Mouse (Mus musculus) CH12.LX (cell line): Measurements from ENCODE around the gene Mttp. TPM values are rescaled to one million over a fixed set of nuclear protein-coding genes. Genes with fewer than 3 reads are reported as not detected.

Experiments
- DNase-seq: peaks from one replicate; pipeline ENCODE4 v3.0.0-alpha.2; 2013; ENCODE audit errors: extremely low read depth
- H3K27ac ChIP-seq: 2 replicates; pipeline ENCODE4 v1.5.1; 2012; ENCODE audit warnings: low read depth, mild to moderate bottlenecking, control low read depth, moderate library complexity; ENCODE audit not compliant: insufficient read depth
- H3K27me3 ChIP-seq: replicated peaks from 2 replicates; pipeline ENCODE3; 2012; ENCODE audit warnings: inconsistent platforms
- H3K36me3 ChIP-seq, 2 experiments: replicated peaks in 1 of 2; 2 replicates each; pipeline versions ENCODE3 to v1.6.1; 2012; ENCODE audit warnings: inconsistent platforms in 1 of 2, low read length in 1 of 2, mild to moderate bottlenecking in 1 of 2, mixed read lengths in 1 of 2, moderate library complexity in 1 of 2; ENCODE audit not compliant: control insufficient read depth in 1 of 2, insufficient read depth in 1 of 2
- H3K4me1 ChIP-seq, 2 experiments: 2 replicates each; pipeline ENCODE4 v1.6.1; 2012; ENCODE audit warnings: inconsistent platforms in 1 of 2, moderate library complexity in 1 of 2; ENCODE audit not compliant: insufficient read depth in 2 of 2, control insufficient read depth in 1 of 2
- H3K4me2 ChIP-seq: 2 replicates; pipeline ENCODE4 v1.6.1; 2012; ENCODE audit warnings: low read depth, mild to moderate bottlenecking, control low read depth; ENCODE audit not compliant: poor library complexity, insufficient read depth, severe bottlenecking
- H3K4me3 ChIP-seq, 3 experiments: fragments of 150-350 bp in 1 of 3; sonication (generic) in 1 of 3; replicated peaks in 1 of 3; 2 replicates each; pipeline versions ENCODE3 to v1.5.1; 2011 to 2012; ENCODE audit warnings: low read depth in 2 of 3, low read length in 2 of 3, mild to moderate bottlenecking in 2 of 3, moderate library complexity in 2 of 3, control low read depth in 1 of 3, improper control_type of control experiment in 1 of 3, inconsistent platforms in 1 of 3, mixed read lengths in 1 of 3; ENCODE audit not compliant: poor library complexity in 1 of 3
- H3K79me2 ChIP-seq: replicated peaks from 2 replicates; pipeline ENCODE4 v1.6.1; 2012; ENCODE audit warnings: mild to moderate bottlenecking, moderate library complexity; ENCODE audit not compliant: control insufficient read depth, poor library complexity, insufficient read depth, severe bottlenecking; ENCODE audit errors: extremely low read depth
- H3K9ac ChIP-seq: 2 replicates; pipeline ENCODE4 v1.6.1; 2012; ENCODE audit warnings: low read depth, mild to moderate bottlenecking, control low read depth, moderate library complexity; ENCODE audit not compliant: insufficient read depth
- H3K9me3 ChIP-seq: replicated peaks from 2 replicates; pipeline ENCODE3; 2012; ENCODE audit warnings: low read length, inconsistent platforms, mixed read lengths
- CTCF ChIP-seq, 2 experiments: IDR thresholded peaks in 1 of 2; conservative IDR thresholded peaks in 1 of 2; 2 replicates each; pipeline ENCODE4 v1.5.1; 2011 to 2012; ENCODE audit warnings: low read depth in 2 of 2, low read length in 2 of 2, improper control_type of control experiment in 1 of 2, inconsistent platforms in 1 of 2, mild to moderate bottlenecking in 1 of 2, moderate library complexity in 1 of 2
- EP300 ChIP-seq: IDR thresholded peaks from 2 replicates; pipeline ENCODE4 v1.6.1; 2011; ENCODE audit warnings: low read length, improper control_type of control experiment
- GABPA ChIP-seq: IDR thresholded peaks from 2 replicates; pipeline ENCODE4 v1.6.1; 2012; ENCODE audit warnings: low read depth, low read length, improper control_type of control experiment, inconsistent platforms; ENCODE audit not compliant: insufficient replicate concordance
- JUND ChIP-seq: conservative IDR thresholded peaks from 2 replicates; pipeline ENCODE4 v1.6.1; 2011; ENCODE audit warnings: low read depth, low read length, improper control_type of control experiment
- KAT2A ChIP-seq: IDR thresholded peaks from 2 replicates; pipeline ENCODE4 v1.6.1; 2012; ENCODE audit warnings: low read length, improper control_type of control experiment, inconsistent platforms; ENCODE audit not compliant: insufficient replicate concordance
- MAFK ChIP-seq: IDR thresholded peaks from 2 replicates; pipeline ENCODE4 v1.6.1; 2011; ENCODE audit warnings: low read length, improper control_type of control experiment; ENCODE audit not compliant: insufficient replicate concordance
- MAX ChIP-seq: IDR thresholded peaks from 2 replicates; pipeline ENCODE4 v1.6.1; 2011; ENCODE audit warnings: low read length, improper control_type of control experiment
- MAZ ChIP-seq: IDR thresholded peaks from 2 replicates; pipeline ENCODE4 v1.6.1; 2012; ENCODE audit warnings: low read depth, mild to moderate bottlenecking, inconsistent platforms, low read length, improper control_type of control experiment, moderate library complexity
- MXI1 ChIP-seq: IDR thresholded peaks from 2 replicates; pipeline ENCODE4 v1.6.1; 2011; ENCODE audit warnings: mild to moderate bottlenecking, low read depth, low read length, improper control_type of control experiment
- MYC ChIP-seq: IDR thresholded peaks from 2 replicates; pipeline ENCODE4 v1.6.1; 2011; ENCODE audit warnings: low read depth, mild to moderate bottlenecking, improper control_type of control experiment, low read length
- NELFE ChIP-seq: IDR thresholded peaks from 2 replicates; pipeline ENCODE4 v1.6.1; 2011; ENCODE audit warnings: low read depth, low read length, improper control_type of control experiment
- NRF1 ChIP-seq: IDR thresholded peaks from 2 replicates; pipeline ENCODE4 v1.6.1; 2014; ENCODE audit warnings: low read depth, mild to moderate bottlenecking, inconsistent platforms, low read length, improper control_type of control experiment, moderate library complexity
- PAX5 ChIP-seq: IDR thresholded peaks from 2 replicates; pipeline ENCODE4 v1.6.1; 2012; ENCODE audit warnings: low read length, inconsistent platforms, mixed read lengths
- POLR2A ChIP-seq: IDR thresholded peaks from 2 replicates; pipeline ENCODE4 v1.6.1; 2011; ENCODE audit warnings: low read depth, mild to moderate bottlenecking, improper control_type of control experiment, low read length
- SMC3 ChIP-seq: IDR thresholded peaks from 2 replicates; pipeline ENCODE4 v1.6.1; 2011; ENCODE audit warnings: low read depth, low read length, improper control_type of control experiment
- TBP ChIP-seq: conservative IDR thresholded peaks from 2 replicates; pipeline ENCODE4 v1.6.1; 2011; ENCODE audit warnings: low read depth, low read length, improper control_type of control experiment
- UBTF ChIP-seq: IDR thresholded peaks from 2 replicates; pipeline ENCODE4 v1.6.1; 2012; ENCODE audit warnings: low read depth, mild to moderate bottlenecking, inconsistent platforms, low read length, improper control_type of control experiment, moderate library complexity
- ZMIZ1 ChIP-seq: IDR thresholded peaks from 2 replicates; pipeline ENCODE4 v1.6.1; 2012; ENCODE audit warnings: low read depth, mild to moderate bottlenecking, inconsistent platforms, low read length, improper control_type of control experiment
- ZNF384 ChIP-seq: IDR thresholded peaks from 2 replicates; pipeline ENCODE4 v1.6.1; 2012; ENCODE audit warnings: low read depth, low read length, improper control_type of control experiment, inconsistent platforms
- dilution Hi-C: fragments of 300-500 bp; cut with MboI; formaldehyde crosslinking; loops from 2 replicates; pipeline ENCODE4 v1.14.3; 2020; ENCODE audit warnings: low sequenced_read_pairs; ENCODE audit not compliant: extremely low pct_unique_long_range_greater_than_20kb, extremely low pct_ligation_motif_present
- in situ Hi-C: fragments of 300-500 bp; cut with MboI; formaldehyde crosslinking; loops from 3 replicates; pipeline ENCODE4 v1.14.3; 2019; ENCODE audit warnings: low sequenced_read_pairs, low pct_ligation_motif_present, low pct_unique_long_range_greater_than_20kb, mixed read lengths
- polyA plus RNA-seq: library from polyadenylated mRNA; unstranded; fragments of >175 nt; gene quantifications from 2 replicates; pipeline ENCODE4 v1.2.1, GENCODE M21; 2012; ENCODE audit warnings: low read depth; ENCODE audit not compliant: insufficient read length
- total RNA-seq, 2 experiments: library from RNA; depleted of rRNA; stranded (reverse); fragments of 300-350 nt in 1 of 2; fragments of >200 nt in 1 of 2; gene quantifications; 2 replicates each; pipeline ENCODE4 v1.2.3; 2012 to 2014

Mttp gene
- total and polyA plus RNA-seq, 3 experiments = 4.5 to 6.3 (median 5.9) TPM

- H3K79me2 ChIP-seq = no peaks in the 10 kb centered on the region
- H3K9ac ChIP-seq = no peak overlapping the region
- dilution Hi-C loops (no loop called here), in situ Hi-C loops (no loop called here)
- no peak overlapping the region for H3K4me3 ChIP-seq
- no peak overlapping the region for H3K4me2 ChIP-seq
- no peak overlapping the region for H3K27ac ChIP-seq
- DNase-seq = no peak
- no peaks in the 10 kb centered on the region for H3K9me3 ChIP-seq
- peaks cover 2 to 5% of the 10 kb centered on the region in 2 experiments for H3K36me3 ChIP-seq
- TF ChIP-seq ZNF384 (no peak), MAFK (no peak), GABPA (no peak), MAZ (no peak), MYC (no peak), EP300 (no peak), ZMIZ1 (no peak), KAT2A (no peak), UBTF (no peak), NELFE (no peak), MXI1 (no peak), NRF1 (no peak), TBP (no peak), JUND (no peak), PAX5 (no peak), SMC3 (no peak), POLR2A (no peak), CTCF (conservative IDR thresholded peaks at IDR 0.05 in 1 of 2, IDR thresholded peaks at IDR 0.05 in 1 of 2; ENCODE audit: low read depth in 2 of 2, low read length in 2 of 2) (no peak)
- H3K4me1 ChIP-seq = no peaks in the 10 kb centered on the region; a peak in 1 of 4 replicates
- H3K27me3 ChIP-seq = no peaks in the 10 kb centered on the region
These were observed 49.0 kb downstream of the Mttp start for GRCm38 (mm10) chr3:138095718-138096117.

- H3K79me2 ChIP-seq = no peaks in the 10 kb centered on the region
- no peak for TF ChIP-seq UBTF
- TF ChIP-seq POLR2A = no peak
- TF ChIP-seq EP300 = no peak
- TF ChIP-seq ZMIZ1 = no peak
- no peak for TF ChIP-seq MAX
- H3K4me1 ChIP-seq = no peaks in the 10 kb centered on the region; a peak in 1 of 4 replicates
- H3K36me3 ChIP-seq = peaks cover 2 to 5% of the 10 kb centered on the region in 2 experiments
- DNase-seq = no peak
- H3K9ac ChIP-seq = no peak overlapping the region
- in situ Hi-C loops (no loop called here), dilution Hi-C loops (no loop called here)
- no peak overlapping the region for H3K4me3 ChIP-seq
- no peak overlapping the region for H3K27ac ChIP-seq
- no peak overlapping the region for H3K4me2 ChIP-seq
- no peaks in the 10 kb centered on the region for H3K9me3 ChIP-seq
- H3K27me3 ChIP-seq = no peaks in the 10 kb centered on the region
These were observed 49.5 kb downstream of the Mttp start for GRCm38 (mm10) chr3:138095301-138095700.
